Mouse (Mus musculus) neural tube, embryonic 15.5 days (tissue): ENCODE measurements around the gene 1700001P01Rik. TPM values are rescaled to one million over a fixed set of nuclear protein-coding genes. Genes with fewer than 3 reads are reported as not detected.
A peak's percentile ranks its signal among the peaks of the same experiment; 100 is the strongest.
"Not testable (repeated sequence)": the region's sequence is repeated elsewhere in the genome, so short reads cannot be mapped to it uniquely, and the experiment has no call there.

Experiments
- ATAC-seq: fragments of 200-750 bp; cut with Nextera tagmentation; 2 replicates; pipeline ENCODE4 v1.8.0; 2017; ENCODE audit warnings: mild to moderate bottlenecking, moderate TSS enrichment, moderate library complexity; ENCODE audit not compliant: low FRiP score
- H3K27ac ChIP-seq: fragments of 300-500 bp; sonication (generic); replicated peaks from 2 replicates; pipeline ENCODE4 v1.5.1; 2015; ENCODE audit warnings: mild to moderate bottlenecking, inconsistent platforms
- H3K27me3 ChIP-seq: fragments of 300-500 bp; sonication (generic); replicated peaks from 2 replicates; pipeline ENCODE4 v1.6.1; 2015; ENCODE audit warnings: inconsistent platforms
- H3K36me3 ChIP-seq: fragments of 300-500 bp; sonication (generic); 2 replicates; pipeline ENCODE4 v1.6.1; 2015; ENCODE audit warnings: inconsistent platforms
- H3K4me1 ChIP-seq: fragments of 300-500 bp; sonication (generic); 2 replicates; pipeline ENCODE4 v1.6.1; 2015; ENCODE audit warnings: inconsistent platforms
- H3K4me2 ChIP-seq: fragments of 300-500 bp; sonication (generic); 2 replicates; pipeline ENCODE4 v1.6.1; 2015; ENCODE audit warnings: inconsistent platforms, mild to moderate bottlenecking, moderate library complexity
- H3K4me3 ChIP-seq: fragments of 300-500 bp; sonication (generic); replicated peaks from 2 replicates; pipeline ENCODE4 v1.5.1; 2015; ENCODE audit warnings: mild to moderate bottlenecking, inconsistent platforms
- H3K9ac ChIP-seq: fragments of 300-500 bp; sonication (generic); replicated peaks from 2 replicates; pipeline ENCODE4 v1.6.1; 2015; ENCODE audit warnings: mild to moderate bottlenecking, inconsistent platforms
- H3K9me3 ChIP-seq: fragments of 300-500 bp; sonication (generic); replicated peaks from 2 replicates; pipeline ENCODE4 v1.6.1; 2016; ENCODE audit warnings: inconsistent platforms
- WGBS: fragments of 180-500 bp; shearing (Covaris S2); methylation state at CpG from one replicate; pipeline ENCODE4 v1.1.7; 2015; ENCODE audit warnings: mixed read lengths; 5-methylcytosine and 5-hydroxymethylcytosine counted together
- polyA plus RNA-seq: library from polyadenylated mRNA; unstranded; fragments of >200 nt; fragmentation: Nextera tagmentation; extraction: Ambion mirVana; gene quantifications from 2 replicates; pipeline ENCODE4 v1.2.1, GENCODE M21; 2015

Gene 1700001P01Rik
- polyA plus RNA-seq, 1 experiment from 2014 or later, result 0.88 TPM

DNA sequence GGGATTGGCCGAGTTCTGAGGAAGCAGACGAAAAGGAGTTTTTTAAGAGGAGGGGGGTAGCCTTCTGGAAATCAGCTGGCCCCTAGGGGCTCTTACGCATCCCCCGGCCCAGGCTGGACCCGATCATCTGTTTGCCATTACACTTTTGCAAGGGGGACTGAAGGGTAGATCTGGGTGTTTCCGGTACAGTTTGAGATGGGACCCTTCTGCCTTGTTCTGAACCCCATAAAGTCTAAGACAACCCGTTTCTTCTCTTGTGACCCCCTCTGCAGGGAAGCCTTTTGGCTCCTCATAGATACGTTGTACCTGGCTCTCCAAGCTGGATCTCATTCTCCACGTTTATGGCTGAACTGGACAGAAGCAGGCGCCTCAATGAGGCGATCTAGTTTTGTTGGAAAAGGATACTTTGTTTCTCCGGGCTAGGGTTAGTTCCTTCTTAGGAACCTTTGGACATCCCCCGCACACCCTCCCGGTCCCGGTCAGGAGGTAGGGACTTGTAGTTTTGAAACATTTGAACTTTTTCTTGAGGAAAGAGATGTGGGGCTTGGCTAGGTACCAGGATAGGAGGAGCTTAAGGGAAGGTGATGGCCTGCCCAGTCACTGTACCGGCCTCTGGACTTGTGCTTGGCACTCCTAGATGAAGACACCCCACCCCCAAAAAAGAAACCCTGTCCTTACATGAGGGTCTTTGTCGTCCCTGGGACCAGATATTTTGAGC, 25.1 kb upstream of the 1700001P01Rik start:
- no peaks in the 10 kb centered on the region for H3K36me3 ChIP-seq
- H3K4me3 ChIP-seq, result peak overlapping the region; percentile 96
- no peaks in the 10 kb centered on the region for H3K9me3 ChIP-seq
- ATAC-seq, result no peak
- H3K27ac ChIP-seq, result peak overlapping the region; percentile 98
- H3K9ac ChIP-seq, result peak overlapping the region; percentile 96
- 7% methylated on average over 17 of the region's 17 CpGs for WGBS
- H3K27me3 ChIP-seq, result no peaks in the 10 kb centered on the region
- H3K4me1 ChIP-seq, result peaks cover 61% of the 10 kb centered on the region
- H3K4me2 ChIP-seq, result peak overlapping the region; percentile 63

DNA sequence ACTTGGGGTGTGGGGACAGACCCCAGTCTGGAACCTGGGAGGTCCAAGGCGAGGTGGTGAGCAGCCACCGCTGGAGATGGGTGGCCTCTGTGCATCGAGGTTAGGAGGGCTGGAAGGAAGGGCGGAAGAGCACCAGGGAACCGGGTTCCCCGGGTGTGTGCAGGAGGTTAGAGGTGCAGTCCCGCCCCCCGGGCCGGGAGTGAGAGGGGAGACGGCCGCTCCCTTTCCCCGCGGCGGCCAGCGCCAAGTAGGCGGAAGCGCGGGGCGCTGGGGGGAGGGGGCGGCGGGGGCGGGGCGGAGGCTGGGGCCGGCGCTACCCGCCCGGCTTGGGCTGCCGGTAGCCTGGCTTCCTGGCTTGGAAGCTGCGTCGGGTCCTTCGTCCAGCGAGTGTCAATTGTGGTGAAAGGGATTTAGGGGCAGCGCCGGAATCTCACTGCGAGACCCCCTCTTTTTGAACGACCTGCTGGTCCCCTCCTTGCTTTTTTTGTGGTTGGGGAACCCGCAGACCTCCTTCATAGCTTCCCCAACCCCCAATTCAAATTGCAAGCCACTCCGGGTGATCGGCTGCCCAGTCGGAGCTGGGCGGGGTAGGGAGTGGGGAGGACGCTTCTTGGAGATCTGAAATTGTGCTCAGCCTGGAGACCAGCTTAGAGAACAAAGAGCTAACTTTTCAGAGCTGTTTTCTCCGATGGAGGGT, 24.4 kb upstream of the 1700001P01Rik start:
- under 1% methylated on average over 38 of the region's 43 CpGs for WGBS
- Histone ChIP-seq H3K27ac (peak overlapping the region; percentile 98), H3K4me1 (peaks cover 54% of the 10 kb centered on the region), H3K9ac (peak overlapping the region; percentile 96), H3K4me3 (peak overlapping the region; percentile 96), H3K4me2 (peak overlapping the region; percentile 63), H3K36me3 (no peaks in the 10 kb centered on the region), H3K9me3 (no peaks in the 10 kb centered on the region), H3K27me3 (no peaks in the 10 kb centered on the region)
- ATAC-seq, result peak; percentile 60

DNA sequence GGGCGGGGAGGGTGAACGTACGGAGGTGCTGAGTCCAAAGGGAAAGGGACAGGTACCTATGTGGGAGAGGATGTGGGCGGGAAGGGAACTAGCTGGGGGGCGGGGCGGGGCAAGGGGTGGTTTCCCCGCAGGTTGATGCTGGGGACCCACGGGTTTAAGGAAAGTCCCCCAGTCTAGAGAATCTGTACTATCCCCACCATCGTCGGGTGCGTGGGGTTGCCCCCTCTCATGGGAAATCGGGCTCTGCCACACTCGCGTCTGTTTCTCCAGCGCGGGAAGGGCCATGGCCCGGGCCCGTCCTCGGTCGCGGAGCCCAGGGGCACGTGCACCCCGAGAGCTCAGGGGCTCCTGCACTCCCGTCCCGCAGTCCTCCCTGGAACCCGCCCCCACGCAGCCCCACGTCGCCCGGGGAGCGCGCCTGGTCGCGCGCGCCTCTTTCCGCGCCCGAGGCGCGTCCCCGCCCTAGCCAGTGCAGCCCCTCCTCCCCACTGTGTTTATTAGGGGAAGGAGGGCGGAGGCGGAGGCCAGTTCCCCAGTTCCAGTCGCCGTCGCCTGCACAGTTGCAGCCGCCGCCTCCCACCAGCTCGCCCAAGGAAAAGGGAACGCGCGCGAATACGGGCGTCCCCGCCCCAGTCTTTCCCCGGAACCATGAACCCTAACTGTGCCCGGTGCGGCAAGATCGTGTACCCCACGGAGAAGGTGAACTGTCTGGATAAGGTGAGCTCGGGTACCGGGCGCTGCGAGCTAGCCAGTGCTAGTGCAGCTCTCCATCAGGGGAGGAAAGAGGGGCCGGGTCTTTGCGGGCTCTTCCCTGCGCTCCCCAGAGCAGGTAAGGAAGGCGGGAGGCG, 23.7 kb upstream of the 1700001P01Rik start:
- WGBS, result under 1% methylated on average over 71 of the region's 71 CpGs
- H3K4me3 ChIP-seq, result peak overlapping the region; percentile 96
- peak overlapping the region; percentile 96 for H3K9ac ChIP-seq
- ATAC-seq, result peak; percentile 89
- H3K4me1 ChIP-seq, result peaks cover 46% of the 10 kb centered on the region
- no peaks in the 10 kb centered on the region for H3K36me3 ChIP-seq
- peak overlapping the region; percentile 98 for H3K27ac ChIP-seq
- no peaks in the 10 kb centered on the region for H3K27me3 ChIP-seq
- no peaks in the 10 kb centered on the region for H3K9me3 ChIP-seq
- H3K4me2 ChIP-seq, result peak overlapping the region; percentile 63

DNA sequence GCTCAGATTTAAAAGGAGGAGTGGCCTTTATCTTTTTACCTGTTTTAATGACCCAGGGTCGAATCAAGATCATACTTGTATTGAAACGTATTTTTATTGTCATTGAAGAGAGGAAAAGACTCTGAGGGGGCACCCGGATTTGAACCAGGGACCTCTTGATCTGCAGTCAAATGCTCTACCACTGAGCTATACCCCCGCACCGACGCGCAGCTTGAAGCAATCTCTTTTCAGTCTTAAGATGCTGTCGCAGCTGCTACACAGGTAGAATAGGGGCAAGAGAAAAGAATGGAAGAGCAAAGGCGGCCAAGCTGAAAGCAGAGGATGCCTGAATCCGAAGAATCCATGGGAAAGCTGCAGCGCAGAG, 23.0 kb upstream of the 1700001P01Rik start, which contains the start of gene Lasp1:
Gene Lasp1, plus strand, starts transcription at position 219 of the 364 bp plus-strand sequence.
- under 1% methylated on average over 11 of the region's 11 CpGs for WGBS
- H3K27ac ChIP-seq, result peak within 1 kb of the TSS; percentile 98
- H3K9me3 ChIP-seq, result no peaks in the 10 kb centered on the region
- ATAC-seq, result peak; percentile 85
- H3K4me1 ChIP-seq, result peaks cover 40% of the 10 kb centered on the region
- peak within 1 kb of the TSS; percentile 96 for H3K9ac ChIP-seq
- no peaks in the 10 kb centered on the region for H3K27me3 ChIP-seq
- H3K4me2 ChIP-seq, result peak within 1 kb of the TSS; percentile 63
- H3K36me3 ChIP-seq, result no peaks in the 10 kb centered on the region
- peak within 1 kb of the TSS; percentile 96 for H3K4me3 ChIP-seq

DNA sequence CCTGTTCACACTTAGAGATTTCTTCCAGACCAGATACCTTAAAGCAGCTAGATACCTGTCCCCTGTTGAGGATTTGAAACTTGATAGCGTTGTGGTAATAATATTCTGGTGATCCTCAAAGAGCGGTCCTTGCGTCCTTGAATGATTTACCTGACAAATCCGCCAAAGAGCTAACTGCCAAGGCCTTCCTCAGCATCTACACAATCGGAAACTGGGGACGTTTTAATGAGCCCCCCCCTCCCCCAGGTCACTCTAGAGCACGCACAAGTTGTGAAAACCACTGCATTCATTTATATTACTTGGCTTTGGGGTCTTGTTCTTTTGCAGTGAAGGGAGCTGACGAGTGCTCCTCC, 22.3 kb upstream of the 1700001P01Rik start:
- Histone ChIP-seq H3K9me3 (no peaks in the 10 kb centered on the region), H3K9ac (peak overlapping the region; percentile 42)
- 37% methylated on average over 8 of the region's 8 CpGs for WGBS

DNA sequence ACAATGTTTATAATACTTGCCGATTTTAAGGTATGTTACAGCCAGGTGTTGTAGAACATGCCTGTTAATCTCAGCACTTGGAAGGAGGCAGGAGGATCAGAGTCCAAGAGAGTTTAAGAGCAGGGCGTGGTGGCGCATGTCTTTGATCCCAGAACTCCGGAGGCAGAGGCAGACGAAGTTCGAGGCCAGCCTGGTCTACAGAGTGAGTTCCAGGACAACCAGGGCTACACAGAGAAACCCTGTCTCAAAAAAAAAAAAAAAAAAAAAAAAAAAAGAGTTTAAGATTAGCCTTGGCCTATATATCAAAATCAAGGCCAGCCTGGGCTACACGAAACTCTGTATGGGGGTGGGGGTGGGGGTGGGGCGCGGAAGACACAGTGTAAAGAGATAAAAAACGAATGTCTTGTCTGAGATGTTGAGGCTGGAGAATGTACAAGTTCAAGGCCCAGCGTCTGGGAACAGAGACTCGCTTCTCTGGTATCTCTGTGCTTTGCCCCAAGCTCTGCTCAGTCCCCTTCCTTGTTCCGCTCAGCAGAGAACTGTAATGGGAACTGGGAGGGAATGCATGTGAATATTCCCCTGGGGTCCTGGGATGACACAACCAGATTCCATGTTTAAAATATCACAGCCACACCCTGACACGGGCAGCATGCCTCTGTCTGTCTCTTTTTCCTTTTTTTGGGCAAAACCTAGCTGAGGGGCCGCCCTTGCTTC, 21.8 kb upstream of the 1700001P01Rik start:
- Histone ChIP-seq H3K36me3 (no peaks in the 10 kb centered on the region), H3K27me3 (no peaks in the 10 kb centered on the region), H3K4me3 (peak overlapping the region; percentile 96), H3K9ac (no peak overlapping the region), H3K27ac (peak overlapping the region; percentile 98), H3K9me3 (no peaks in the 10 kb centered on the region), H3K4me1 (peaks cover 31% of the 10 kb centered on the region), H3K4me2 (peak overlapping the region; percentile 63)
- ATAC-seq, result no peak
- 53% methylated on average over 15 of the region's 15 CpGs for WGBS

More for the DNA sequence above, 22.3 kb upstream of the 1700001P01Rik start:
- Histone ChIP-seq H3K27ac (peak overlapping the region; percentile 98), H3K4me1 (peaks cover 36% of the 10 kb centered on the region), H3K4me3 (peak overlapping the region; percentile 96), H3K27me3 (no peaks in the 10 kb centered on the region), H3K36me3 (no peaks in the 10 kb centered on the region), H3K4me2 (peak overlapping the region; percentile 63)
- no peak for ATAC-seq

DNA sequence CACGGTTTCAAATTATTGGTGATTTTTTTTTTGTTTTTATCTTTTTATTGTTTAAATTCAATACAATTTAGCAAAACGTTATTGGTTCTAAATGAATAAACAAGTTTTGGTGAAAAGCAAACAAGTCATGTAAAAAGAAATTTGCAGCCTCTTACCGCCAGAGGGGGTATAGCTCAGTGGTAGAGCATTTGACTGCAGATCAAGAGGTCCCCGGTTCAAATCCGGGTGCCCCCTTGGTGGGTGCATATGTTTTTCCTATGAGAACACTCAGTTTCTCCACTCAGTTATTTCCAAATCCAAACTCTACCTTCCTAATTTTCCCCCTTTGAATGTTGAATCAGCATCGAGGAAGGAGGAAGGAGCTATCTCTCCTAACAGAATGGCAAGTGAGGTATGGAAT, 21.2 kb upstream of the 1700001P01Rik start:
- peak overlapping the region; percentile 23; the same call in 1 of the 2 replicates for H3K4me2 ChIP-seq
- 3% methylated on average over 6 of the region's 6 CpGs for WGBS
- H3K27ac ChIP-seq, result no peak overlapping the region
- H3K4me3 ChIP-seq, result no peak overlapping the region
- no peaks in the 10 kb centered on the region for H3K36me3 ChIP-seq
- H3K9me3 ChIP-seq, result no peaks in the 10 kb centered on the region
- H3K27me3 ChIP-seq, result no peaks in the 10 kb centered on the region
- no peak overlapping the region for H3K9ac ChIP-seq
- peaks cover 25% of the 10 kb centered on the region for H3K4me1 ChIP-seq
- no peak for ATAC-seq

DNA sequence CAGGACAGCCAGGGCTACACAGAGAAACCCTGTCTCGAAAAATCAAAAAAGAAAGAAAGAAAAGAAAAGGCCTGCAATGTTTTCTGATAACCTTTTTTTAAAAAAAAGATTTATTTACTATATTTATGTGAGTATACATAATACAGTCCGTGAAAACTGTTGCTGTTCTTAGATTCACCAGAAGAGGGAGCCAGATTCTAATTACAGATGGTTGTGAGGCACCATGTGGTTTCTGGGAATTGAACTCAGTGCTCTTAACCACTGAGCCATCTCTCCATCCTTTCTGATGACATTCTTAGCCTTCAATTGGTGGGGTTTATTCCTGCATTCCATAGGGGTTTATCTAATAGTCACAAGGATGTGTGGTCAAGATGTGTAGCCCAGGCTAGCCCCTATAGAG, 17.4 kb upstream of the 1700001P01Rik start:
- Histone ChIP-seq H3K9ac (no peak overlapping the region), H3K9me3 (no peaks in the 10 kb centered on the region), H3K4me3 (no peak overlapping the region), H3K4me2 (no peak overlapping the region), H3K36me3 (no peaks in the 10 kb centered on the region), H3K4me1 (peaks cover 6% of the 10 kb centered on the region), H3K27ac (no peak overlapping the region), H3K27me3 (no peaks in the 10 kb centered on the region)
- WGBS, result 2% methylated on average over 2 of the region's 2 CpGs
- no peak for ATAC-seq

DNA sequence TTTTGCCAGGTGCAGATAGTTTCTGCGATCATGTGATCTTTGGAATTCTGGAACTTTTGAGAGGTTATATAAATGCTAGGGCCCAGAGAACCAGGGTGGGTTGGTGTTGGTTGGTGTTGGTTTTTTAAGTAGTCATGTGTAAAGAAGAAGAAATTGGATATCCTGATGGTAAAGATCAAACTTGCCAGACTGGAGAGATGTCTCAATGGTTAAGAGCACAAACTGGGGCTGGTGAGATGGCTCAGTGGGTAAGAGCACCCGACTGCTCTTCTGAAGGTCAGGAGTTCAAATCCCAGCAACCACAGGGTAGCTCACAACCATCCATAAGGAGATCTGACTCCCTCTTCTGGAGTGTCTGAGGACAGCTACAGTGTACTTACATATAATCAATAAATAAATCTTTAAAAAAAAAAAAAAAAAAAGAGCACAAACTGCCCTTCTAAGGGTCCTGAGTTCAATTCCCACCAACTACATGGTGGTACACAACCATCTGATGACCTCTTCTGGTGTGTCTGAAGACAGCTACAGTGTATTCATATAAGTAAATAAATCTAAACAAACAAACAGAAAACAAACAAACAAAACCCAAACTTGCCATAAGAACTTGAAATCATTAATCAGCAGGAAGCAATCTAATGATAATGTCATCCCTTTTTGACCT, 15.2 kb upstream of the 1700001P01Rik start:
- not testable (repeated sequence) for H3K4me3 ChIP-seq, ATAC-seq, H3K36me3 ChIP-seq, H3K9ac ChIP-seq, H3K4me1 ChIP-seq, H3K4me2 ChIP-seq, H3K27ac ChIP-seq, H3K27me3 ChIP-seq, H3K9me3 ChIP-seq
- 83% methylated on average over 2 of the region's 2 CpGs for WGBS

DNA sequence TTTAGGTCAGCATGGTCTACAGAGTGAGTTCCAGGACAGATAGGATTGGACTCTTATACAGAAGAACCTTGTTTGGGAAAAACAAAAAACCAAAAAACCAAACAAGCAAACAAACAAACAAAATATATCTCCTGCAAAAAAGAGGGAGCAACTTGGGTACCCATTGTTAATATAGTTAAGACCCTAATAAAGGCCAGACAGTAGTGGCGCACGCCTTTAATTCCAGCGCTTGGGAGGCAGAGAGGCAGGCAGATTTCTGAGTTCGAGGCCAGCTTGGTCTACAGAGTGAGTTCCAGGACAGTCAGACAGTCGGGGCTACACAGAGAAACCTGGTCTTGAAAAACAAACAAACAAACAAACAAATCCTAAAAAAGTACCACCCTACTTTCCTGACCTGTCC, 14.0 kb upstream of the 1700001P01Rik start:
- 87% methylated on average over 5 of the region's 5 CpGs for WGBS
- Histone ChIP-seq H3K4me3 (no peak overlapping the region), H3K27ac (no peak overlapping the region), H3K4me2 (no peak overlapping the region), H3K36me3 (no peaks in the 10 kb centered on the region), H3K4me1 (no peaks in the 10 kb centered on the region), H3K9me3 (no peaks in the 10 kb centered on the region), H3K9ac (no peak overlapping the region), H3K27me3 (no peaks in the 10 kb centered on the region)
- ATAC-seq, result no peak

DNA sequence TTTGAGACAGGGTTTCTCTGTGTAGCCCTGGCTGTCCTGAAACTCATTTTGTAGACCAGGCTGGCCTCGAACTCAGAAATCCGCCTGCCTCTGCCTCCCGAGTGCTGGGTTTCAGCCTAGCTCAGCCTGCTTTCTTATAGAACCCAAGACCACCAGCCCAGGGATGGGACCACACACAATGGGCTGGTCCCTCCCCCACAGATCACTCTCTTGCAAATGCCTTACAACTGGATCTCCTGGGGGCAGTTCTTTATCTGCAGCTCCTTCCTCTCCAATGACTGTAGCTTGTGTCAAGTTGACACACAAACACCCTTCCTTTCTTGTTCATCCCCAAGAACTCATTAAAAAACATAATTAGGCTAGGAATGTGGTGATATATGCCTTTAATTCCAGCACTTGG, 12.2 kb upstream of the 1700001P01Rik start:
- 94% methylated on average over 3 of the region's 3 CpGs for WGBS
- ATAC-seq, result no peak

More for the DNA sequence above, 12.2 kb upstream of the 1700001P01Rik start:
- Histone ChIP-seq H3K27me3 (no peaks in the 10 kb centered on the region), H3K4me2 (no peak overlapping the region), H3K36me3 (no peaks in the 10 kb centered on the region), H3K4me1 (peaks cover 5% of the 10 kb centered on the region), H3K4me3 (no peak overlapping the region), H3K9ac (no peak overlapping the region), H3K9me3 (no peaks in the 10 kb centered on the region), H3K27ac (no peak overlapping the region)
